Mouse (Mus musculus): ENCODE measurements around the gene Wdr82. TPM values are rescaled to one million over a fixed set of nuclear protein-coding genes. Genes with fewer than 3 reads are reported as not detected.
A peak's percentile ranks its signal among the peaks of the same experiment; 100 is the strongest.

The Wdr82 gene
- polyA plus RNA-seq, 1 experiment: 33.1 TPM

- H3K4me1 ChIP-seq (ENCODE audit: control insufficient read depth, insufficient read depth, insufficient read length, low read length): peaks cover 16% of the 10 kb centered on the region
- 76% methylated on average over 3 of the region's 3 CpGs for WGBS
- H3K4me3 ChIP-seq (ENCODE audit: low read depth, low read length): no peak overlapping the region
- peaks cover 3% of the 10 kb centered on the region; the same call in 1 of the 2 replicates for H3K36me3 ChIP-seq (ENCODE audit: control insufficient read depth, insufficient read depth, low read length)
- H3K27ac ChIP-seq (ENCODE audit: insufficient read depth, low read depth, low read length): no peak overlapping the region
- no peak for TF ChIP-seq CTCF (IDR thresholded peaks at IDR 0.05; ENCODE audit: extremely low read depth, insufficient read length, insufficient replicate concordance, low read depth, low read length)
- TF ChIP-seq POLR2A (IDR thresholded peaks at IDR 0.05; ENCODE audit: low read depth, low read length): no peak
- no peaks in the 10 kb centered on the region for H3K27me3 ChIP-seq (ENCODE audit: control insufficient read depth, insufficient read depth, low read length)
Measured at GRCm38 (mm10) chr9:106197081-106197713, 26.5 kb downstream of the Wdr82 start.

GRCm38 (mm10) chr9:106197732-106198131 lies 27.0 kb downstream of the Wdr82 start:
- WGBS: 92% methylated on average over 9 of the region's 9 CpGs
- H3K4me3 ChIP-seq (ENCODE audit: low read depth, low read length): no peak overlapping the region

GRCm38 (mm10) chr9:106198962-106199458 lies 28.3 kb downstream of the Wdr82 start:
- 3% methylated on average over 51 of the region's 51 CpGs for WGBS
- Histone ChIP-seq H3K27me3 (ENCODE audit: control insufficient read depth, insufficient read depth, low read length) (no peaks in the 10 kb centered on the region), H3K36me3 (ENCODE audit: control insufficient read depth, insufficient read depth, low read length) (no peaks in the 10 kb centered on the region), H3K4me1 (ENCODE audit: control insufficient read depth, insufficient read depth, insufficient read length, low read length) (peaks cover 28% of the 10 kb centered on the region), H3K27ac (ENCODE audit: insufficient read depth, low read depth, low read length) (peak overlapping the region; percentile 27; the same call in 1 of the 2 replicates), H3K4me3 (ENCODE audit: low read depth, low read length) (peak overlapping the region; percentile 86)
- TF ChIP-seq CTCF (IDR thresholded peaks at IDR 0.05; ENCODE audit: extremely low read depth, insufficient read length, insufficient replicate concordance, low read depth, low read length): no peak
- no peak for TF ChIP-seq POLR2A (IDR thresholded peaks at IDR 0.05; ENCODE audit: low read depth, low read length)

More at GRCm38 (mm10) chr9:106197732-106198131, 27.0 kb downstream of the Wdr82 start:
- Histone ChIP-seq H3K36me3 (ENCODE audit: control insufficient read depth, insufficient read depth, low read length) (no peaks in the 10 kb centered on the region), H3K27ac (ENCODE audit: insufficient read depth, low read depth, low read length) (no peak overlapping the region), H3K27me3 (ENCODE audit: control insufficient read depth, insufficient read depth, low read length) (no peaks in the 10 kb centered on the region), H3K4me1 (ENCODE audit: control insufficient read depth, insufficient read depth, insufficient read length, low read length) (peaks cover 20% of the 10 kb centered on the region)
- TF ChIP-seq CTCF (IDR thresholded peaks at IDR 0.05; ENCODE audit: extremely low read depth, insufficient read length, insufficient replicate concordance, low read depth, low read length): no peak
- TF ChIP-seq POLR2A (IDR thresholded peaks at IDR 0.05; ENCODE audit: low read depth, low read length): no peak

- Histone ChIP-seq H3K4me3 (ENCODE audit: low read depth, low read length) (peak within 1 kb of the TSS; percentile 86), H3K27ac (ENCODE audit: insufficient read depth, low read depth, low read length) (peak within 1 kb of the TSS; percentile 27; the same call in 1 of the 2 replicates), H3K36me3 (ENCODE audit: control insufficient read depth, insufficient read depth, low read length) (no peaks in the 10 kb centered on the region), H3K27me3 (ENCODE audit: control insufficient read depth, insufficient read depth, low read length) (no peaks in the 10 kb centered on the region), H3K4me1 (ENCODE audit: control insufficient read depth, insufficient read depth, insufficient read length, low read length) (peaks cover 30% of the 10 kb centered on the region)
- WGBS: 79% methylated on average over 18 of the region's 18 CpGs
- TF ChIP-seq POLR2A (IDR thresholded peaks at IDR 0.05; ENCODE audit: low read depth, low read length): no peak; the same call in 1 of the 2 replicates
- no peak for TF ChIP-seq CTCF (IDR thresholded peaks at IDR 0.05; ENCODE audit: extremely low read depth, insufficient read length, insufficient replicate concordance, low read depth, low read length)
Measured at GRCm38 (mm10) chr9:106199535-106200272, 29.0 kb downstream of the Wdr82 start, which contains the start of gene Ppm1m. TSS of gene Ppm1m (minus strand) at chr9:106199746.

GRCm38 (mm10) chr9:106201895-106202294 lies 31.2 kb downstream of the Wdr82 start:
- 82% methylated on average over 3 of the region's 3 CpGs for whole genome bisulfite sequencing
- Histone ChIP-seq H3K36me3 (ENCODE audit: control insufficient read depth, insufficient read depth, low read length) (no peaks in the 10 kb centered on the region), H3K4me1 (ENCODE audit: control insufficient read depth, insufficient read depth, insufficient read length, low read length) (peaks cover 30% of the 10 kb centered on the region), H3K4me3 (ENCODE audit: low read depth, low read length) (no peak overlapping the region), H3K27ac (ENCODE audit: insufficient read depth, low read depth, low read length) (no peak overlapping the region), H3K27me3 (ENCODE audit: control insufficient read depth, insufficient read depth, low read length) (no peaks in the 10 kb centered on the region)
- TF ChIP-seq CTCF (IDR thresholded peaks at IDR 0.05; ENCODE audit: extremely low read depth, insufficient read length, insufficient replicate concordance, low read depth, low read length): no peak
- TF ChIP-seq POLR2A (IDR thresholded peaks at IDR 0.05; ENCODE audit: low read depth, low read length): no peak

GRCm38 (mm10) chr9:106202819-106203636 lies 32.3 kb downstream of the Wdr82 start, which contains the start of gene Twf2:
TSS of gene Twf2 (plus strand) at chr9:106203108.
- TF ChIP-seq CTCF (IDR thresholded peaks at IDR 0.05; ENCODE audit: extremely low read depth, insufficient read length, insufficient replicate concordance, low read depth, low read length) (no peak), POLR2A (IDR thresholded peaks at IDR 0.05; ENCODE audit: low read depth, low read length) (0 out of 2 replicates have a peak, but pooled peaks have one; percentile 46)

More at GRCm38 (mm10) chr9:106202819-106203636, 32.3 kb downstream of the Wdr82 start, which contains the start of gene Twf2:
- no peaks in the 10 kb centered on the region for H3K27me3 ChIP-seq (ENCODE audit: control insufficient read depth, insufficient read depth, low read length)
- no peaks in the 10 kb centered on the region for H3K36me3 ChIP-seq (ENCODE audit: control insufficient read depth, insufficient read depth, low read length)
- 2% methylated on average over 57 of the region's 61 CpGs for WGBS
- H3K27ac ChIP-seq (ENCODE audit: insufficient read depth, low read depth, low read length): peak within 1 kb of the TSS; percentile 66
- H3K4me1 ChIP-seq (ENCODE audit: control insufficient read depth, insufficient read depth, insufficient read length, low read length): peaks cover 24% of the 10 kb centered on the region
- H3K4me3 ChIP-seq (ENCODE audit: low read depth, low read length): peak within 1 kb of the TSS; percentile 91

All from small intestine, adult 2 months (tissue).